Mouse (Mus musculus) liver, embryonic 14 days (tissue): ENCODE measurements around the gene Jpt2. TPM values are rescaled to one million over a fixed set of nuclear protein-coding genes. Genes with fewer than 3 reads are reported as not detected.

ENCODE experiments used
- polyA plus RNA-seq: library from polyadenylated mRNA; depleted of rRNA; stranded (reverse); fragments of >200 nt; gene quantifications from 2 replicates; pipeline ENCODE4 v1.2.3, GENCODE M21; 2012; rRNA removed

Jpt2 gene
- 23.3 and 28.1 TPM in 2 replicates for polyA plus RNA-seq

DNA sequence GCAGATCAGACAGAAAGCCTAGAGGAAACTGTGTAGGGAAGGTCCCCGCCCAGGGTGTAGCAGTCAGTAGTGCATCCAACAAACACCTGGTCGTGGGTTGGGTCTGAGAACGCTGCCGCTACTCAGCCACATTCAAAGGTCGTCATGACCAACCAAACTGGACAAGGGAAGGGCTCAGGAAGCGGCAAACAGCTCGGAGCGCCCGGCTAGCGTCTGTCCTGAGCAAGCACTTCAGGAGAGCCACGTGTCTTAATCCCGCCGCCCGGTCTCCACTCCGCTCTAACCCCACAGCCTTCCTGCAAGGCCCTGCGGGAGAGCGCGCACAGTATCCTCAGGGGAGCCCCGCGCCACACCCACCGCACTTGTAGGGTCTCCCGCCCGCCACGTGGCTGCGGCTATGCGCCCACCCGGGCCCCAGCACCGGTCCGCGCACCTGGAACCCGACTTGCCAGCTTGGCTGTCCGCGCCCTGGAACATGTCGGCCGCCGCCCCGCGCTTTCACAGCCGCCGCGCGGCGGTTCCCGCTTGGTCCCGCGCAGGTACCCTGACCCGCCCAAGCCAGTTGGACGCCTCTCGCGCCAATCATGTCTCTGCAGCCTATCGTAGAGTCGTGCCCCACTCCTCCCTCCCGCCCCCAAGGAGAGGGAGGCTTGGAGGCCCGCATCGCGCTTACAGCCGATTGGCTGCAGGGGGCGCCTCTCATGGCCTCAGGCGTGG is at the start of gene Jpt2:
Gene Jpt2, minus strand, starts transcription at position 555 of the 717 bp plus-strand sequence.

DNA sequence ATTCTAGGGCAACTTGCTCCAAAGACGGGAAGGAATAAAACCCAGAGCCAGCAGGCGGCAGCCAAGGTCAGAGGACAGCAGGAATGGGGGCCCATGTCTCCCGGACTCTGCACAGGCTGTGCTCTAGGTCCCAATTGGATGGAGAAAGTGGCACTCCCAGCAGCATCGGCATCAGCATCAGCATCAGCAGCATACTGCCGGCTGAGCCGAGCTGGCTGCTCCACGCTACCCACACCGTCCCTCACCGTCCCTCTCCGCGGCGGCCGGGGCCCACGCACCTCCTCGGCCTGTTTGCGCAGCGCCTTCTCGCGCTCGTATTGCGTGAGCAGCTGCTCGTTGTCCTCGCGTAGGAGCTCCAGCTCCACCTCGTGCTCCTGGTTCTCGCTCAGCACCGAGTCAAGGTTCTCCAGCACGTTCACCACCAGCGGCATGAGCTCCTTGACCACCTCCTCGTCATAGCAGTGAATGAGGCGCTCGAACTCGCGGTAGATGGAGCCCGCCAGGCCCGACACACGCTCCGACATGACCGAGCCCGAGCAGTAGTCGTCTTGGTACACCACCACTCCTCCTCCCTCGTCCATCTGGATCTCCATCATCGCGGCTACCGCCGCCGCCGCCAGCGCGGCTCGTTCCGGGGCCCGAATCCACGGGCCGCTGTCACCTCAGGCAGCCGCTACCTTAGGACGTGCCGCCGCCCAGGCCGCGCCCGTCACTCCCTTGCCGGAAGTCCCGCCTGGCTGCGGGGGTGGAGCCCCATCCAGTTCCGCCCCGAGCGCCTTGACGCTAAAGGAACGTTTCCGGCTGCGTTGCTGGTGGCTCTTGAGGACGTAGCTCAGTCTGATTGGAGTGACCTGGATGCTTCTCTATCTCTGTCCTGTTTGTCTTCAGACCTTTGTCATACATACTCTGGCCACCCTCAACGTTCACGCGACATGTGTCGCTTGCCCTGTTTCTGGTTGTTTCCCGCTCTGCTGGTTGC is 23.9 kb downstream of the Jpt2 start, which contains the start of gene Mapk8ip3:
Gene Mapk8ip3, minus strand, starts transcription at position 719 of the 979 bp plus-strand sequence.

DNA sequence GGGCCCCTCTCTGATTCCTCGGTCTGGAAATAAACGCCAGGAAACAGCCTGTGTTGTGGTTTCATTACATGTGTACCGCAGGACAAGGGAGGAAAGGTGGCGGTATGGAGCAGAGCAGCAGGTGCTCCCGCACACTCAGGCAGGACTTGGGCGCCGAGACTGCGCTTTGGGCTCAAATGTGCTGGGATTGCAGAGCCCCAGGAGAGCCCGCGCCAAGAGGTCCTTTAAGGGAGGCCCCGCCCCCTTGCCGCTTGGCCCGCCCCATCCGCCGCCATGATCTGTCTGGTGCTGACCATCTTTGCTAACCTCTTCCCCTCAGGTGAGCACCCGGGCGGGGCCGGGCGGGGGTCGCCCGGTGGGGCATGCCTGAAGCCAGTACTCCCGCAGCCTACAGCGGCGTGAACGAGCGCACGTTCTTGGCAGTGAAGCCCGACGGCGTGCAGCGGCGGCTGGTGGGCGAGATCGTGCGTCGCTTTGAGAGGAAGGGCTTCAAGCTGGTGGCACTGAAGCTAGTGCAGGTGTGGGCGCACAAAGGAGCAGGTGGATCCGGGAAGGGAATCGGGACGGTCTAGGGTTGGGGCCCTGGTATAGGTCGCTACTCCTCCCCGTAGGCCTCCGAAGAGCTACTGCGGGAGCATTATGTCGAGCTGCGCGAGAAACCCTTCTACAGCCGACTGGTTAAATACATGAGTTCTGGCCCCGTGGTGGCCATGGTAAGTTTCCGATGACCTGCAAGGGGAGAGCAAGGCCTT is 64.1 kb downstream of the Jpt2 start, which contains the start of gene Nme3:
Gene Nme3, plus strand, starts transcription at position 260 of the 752 bp plus-strand sequence.

DNA sequence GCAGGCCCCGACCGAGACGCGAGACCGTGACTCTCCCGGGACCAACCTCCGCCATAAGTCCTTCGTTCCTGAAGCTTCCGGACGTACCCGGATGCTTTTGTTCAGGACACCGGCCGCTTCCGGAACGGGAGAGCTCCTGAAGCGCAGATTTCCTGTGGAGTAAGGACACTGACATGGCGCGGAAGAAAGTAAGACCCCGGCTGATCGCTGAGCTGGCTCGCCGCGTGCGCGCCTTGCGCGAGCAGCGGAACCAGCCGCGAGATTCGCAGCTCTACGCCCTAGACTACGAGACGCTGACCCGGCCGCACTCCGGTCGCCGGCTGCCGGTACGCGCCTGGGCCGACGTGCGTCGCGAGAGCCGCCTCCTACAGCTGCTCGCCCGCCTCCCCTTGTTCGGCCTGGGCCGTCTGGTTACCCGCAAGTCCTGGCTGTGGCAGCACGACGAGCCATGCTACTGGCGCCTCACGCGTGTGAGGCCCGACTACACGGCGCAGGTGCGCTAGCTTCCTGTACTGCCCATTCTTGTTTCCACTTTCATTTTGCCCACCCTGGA is 65.4 kb downstream of the Jpt2 start, which contains the start of the genes Eme2 and Mrps34:
Gene Eme2, minus strand, starts transcription at position 93 of the 553 bp plus-strand sequence.
Gene Mrps34, plus strand, starts transcription at position 122 of the 553 bp plus-strand sequence.

Other genes starting within 250 kb of the Jpt2 start
- 0.32 and 0.33 TPM in 2 replicates for gene Rnf151, start 242.6 kb downstream of the Jpt2 start, polyA plus RNA-seq
- 2,079 and 2,282 TPM in 2 replicates for gene Rps2, start 242.6 kb downstream of the Jpt2 start, polyA plus RNA-seq
- 166 and 170 TPM in 2 replicates for gene Ndufb10, start 236.2 kb downstream of the Jpt2 start, polyA plus RNA-seq
- not detected in 2 replicates for gene Rpl3l, start 232.9 kb downstream of the Jpt2 start, polyA plus RNA-seq
- 20.9 and 25.8 TPM in 2 replicates for gene Msrb1, start 224.0 kb downstream of the Jpt2 start, polyA plus RNA-seq
- not detected in 2 replicates for gene Hs3st6, start 207.7 kb downstream of the Jpt2 start, polyA plus RNA-seq
- 0.71 and 0.81 TPM in 2 replicates for gene Meiob, start 156.4 kb downstream of the Jpt2 start, polyA plus RNA-seq
- 56.3 and 67.1 TPM in 2 replicates for gene Hagh, start 120.5 kb downstream of the Jpt2 start, polyA plus RNA-seq
- gene Fahd1, start 110.3 kb downstream of the Jpt2 start, polyA plus RNA-seq = 21.3 and 22.2 TPM in 2 replicates
- gene Igfals, start 94.7 kb downstream of the Jpt2 start, polyA plus RNA-seq = 3.2 and 3.9 TPM in 2 replicates
- gene Nubp2, start 74.3 kb downstream of the Jpt2 start, polyA plus RNA-seq = 23.3 and 35.0 TPM in 2 replicates
- gene Spsb3, start 74.0 kb downstream of the Jpt2 start, polyA plus RNA-seq = 22.9 and 27.5 TPM in 2 replicates
- 7.7 and 8.7 TPM in 2 replicates for gene Eme2, start 65.6 kb downstream of the Jpt2 start, polyA plus RNA-seq
- 44.0 and 47.7 TPM in 2 replicates for gene Mrps34, start 65.6 kb downstream of the Jpt2 start, polyA plus RNA-seq
- gene Nme3, start 64.2 kb downstream of the Jpt2 start, polyA plus RNA-seq = 47.2 and 54.4 TPM in 2 replicates
- 29.7 and 32.2 TPM in 2 replicates for gene Mapk8ip3, start 23.7 kb downstream of the Jpt2 start, polyA plus RNA-seq
- gene Cramp1l, start 55.1 kb upstream of the Jpt2 start, polyA plus RNA-seq = 7.1 and 8.3 TPM in 2 replicates
- 54.0 and 61.2 TPM in 2 replicates for gene Ift140, start 55.4 kb upstream of the Jpt2 start, polyA plus RNA-seq
- 2.4 and 3.1 TPM in 2 replicates for gene Tmem204, start 122.9 kb upstream of the Jpt2 start, polyA plus RNA-seq
- 7.4 and 8.8 TPM in 2 replicates for gene Telo2, start 155.3 kb upstream of the Jpt2 start, polyA plus RNA-seq
- gene Ptx4, start 160.1 kb upstream of the Jpt2 start, polyA plus RNA-seq = 0.02 TPM in 1 of 2 replicates, not detected in the other
- gene Clcn7, start 172.7 kb upstream of the Jpt2 start, polyA plus RNA-seq = 6.7 and 8.2 TPM in 2 replicates
- gene Ccdc154, start 201.8 kb upstream of the Jpt2 start, polyA plus RNA-seq = 0.02 and 0.03 TPM in 2 replicates
- gene Gm38655, start 214.8 kb upstream of the Jpt2 start, polyA plus RNA-seq = not detected in 2 replicates
- gene BC003965, start 223.9 kb upstream of the Jpt2 start, polyA plus RNA-seq = 13.3 and 13.8 TPM in 2 replicates
- gene Unkl, start 227.7 kb upstream of the Jpt2 start, polyA plus RNA-seq = 30.9 and 38.3 TPM in 2 replicates